Comparison of ENCODE assay signal across 36 mouse cellular contexts in genomic region chr6:13180061-13180460, GRCm38 (mm10). TPM values are rescaled to one million over a fixed set of nuclear protein-coding genes. Genes with fewer than 3 reads are reported as not detected.
"Had no signal": no experiment of that assay in that cellular context is flagged by ENCODE, and none has a peak within 500 bp of the region (broad histone marks: within the 10 kb centered on the region; RNA-seq: fewer than 3 reads in every experiment).

No protein-coding gene starts in this region.

- H3K4me1 ChIP-seq: heart, embryonic 10.5 days; heart, embryonic 12.5 days; hindbrain, embryonic 10.5 days; hindbrain, embryonic 12.5 days; intestine, embryonic 15.5 days; limb, embryonic 13.5 days; liver, embryonic 13.5 days; liver, embryonic 15.5 days had no signal

- H3K27ac ChIP-seq: heart, adult 2 months; heart, embryonic 10.5 days; hindbrain, embryonic 10.5 days; hindbrain, embryonic 12.5 days; hindbrain, embryonic 14.5 days; intestine, embryonic 15.5 days; layer of hippocampus, adult 2 months; left cerebral cortex, adult 2 months; limb, embryonic 13.5 days; liver, embryonic 13.5 days; liver, embryonic 15.5 days had no signal

- H3K9ac ChIP-seq: heart, embryonic 12.5 days; hindbrain, embryonic 12.5 days; hindbrain, embryonic 14.5 days; intestine, embryonic 15.5 days; limb, embryonic 13.5 days; liver, embryonic 13.5 days; liver, embryonic 15.5 days had no signal

- H3K36me3 ChIP-seq: heart, embryonic 10.5 days; heart, embryonic 12.5 days; hindbrain, embryonic 10.5 days; hindbrain, embryonic 12.5 days; intestine, embryonic 15.5 days; limb, embryonic 13.5 days; liver, embryonic 13.5 days; liver, embryonic 15.5 days had no signal

- H3K27me3 ChIP-seq: heart, embryonic 12.5 days; hindbrain, embryonic 12.5 days; intestine, embryonic 15.5 days; limb, embryonic 13.5 days; liver, embryonic 13.5 days; liver, embryonic 15.5 days had no signal

- ATAC-seq: hindbrain, embryonic 16.5 days; inflammation-experienced regulatory T-cells, adult 6 months; intestine, embryonic 15.5 days; intestine, postnatal 0 days had no signal

- H3K4me2 ChIP-seq: heart, embryonic 12.5 days; hindbrain, embryonic 12.5 days; hindbrain, embryonic 14.5 days; intestine, embryonic 15.5 days; limb, embryonic 13.5 days; liver, embryonic 11.5 days; liver, embryonic 13.5 days; liver, embryonic 15.5 days had no signal

- H3K9me3 ChIP-seq: heart, embryonic 10.5 days; heart, embryonic 12.5 days; hindbrain, embryonic 10.5 days; hindbrain, embryonic 12.5 days; intestine, embryonic 15.5 days; limb, embryonic 13.5 days; liver, embryonic 13.5 days; liver, embryonic 15.5 days had no signal

- DNase-seq: gastrocnemius, postnatal 14 days; gastrocnemius, postnatal 36 days; heart, adult 11 months; heart, adult 2 months; heart, postnatal 10 days; heart, postnatal 4 days; kidney, adult 18-20 months; kidney, adult 8-10 months; kidney, postnatal 10 days; kidney, postnatal 25 days; kidney, postnatal 4 days; liver; liver, embryonic 13.5 days had no signal

- H3K4me3 ChIP-seq: heart, adult 2 months; heart, embryonic 10.5 days; heart, embryonic 12.5 days; hindbrain, embryonic 10.5 days; hindbrain, embryonic 12.5 days; intestine, embryonic 15.5 days; layer of hippocampus, adult 2 months; left cerebral cortex, adult 2 months; limb, embryonic 13.5 days; liver, embryonic 13.5 days; liver, embryonic 15.5 days had no signal

RNA-seq across cellular contexts. Expression of gene Vwde, which starts 44.7 kb away (rescaled TPM):
- total RNA-seq: gastrocnemius, adult 18-20 months; gastrocnemius, adult 8-10 months; gastrocnemius, postnatal 14 days; gastrocnemius, postnatal 36 days; heart, adult 2 months; heart, postnatal 10 days; heart, postnatal 25 days; heart, postnatal 4 days; layer of hippocampus, adult 2 months; layer of hippocampus, postnatal 25 days; left cerebral cortex, adult 2 months; left cerebral cortex, postnatal 36 days had no signal
- polyA plus RNA-seq: gonadal fat pad, adult 2 months; heart, adult 2 months; heart, embryonic 12.5 days; heart, embryonic 14.5 days; heart, embryonic 16.5 days; hindbrain, embryonic 12.5 days; intestine, embryonic 15.5 days; intestine, postnatal 0 days; kidney, embryonic 16.5 days; liver, embryonic 15.5 days had no signal
